Mouse (Mus musculus) CD4-positive, CD25-positive, alpha-beta regulatory T cell, adult 4 months (primary cell): ENCODE data around the gene Fhit. TPM values are rescaled to one million over a fixed set of nuclear protein-coding genes. Genes with fewer than 3 reads are reported as not detected.

Source experiments
- ATAC-seq: one replicate; pipeline ENCODE4 v1.8.0; 2017
- polyA plus RNA-seq, 2 experiments: library from polyadenylated mRNA; unstranded; fragments of 100-300 nt; shearing (Covaris generic); gene quantifications; one replicate each; pipeline ENCODE4 v1.2.1; 2017

Gene Fhit
- polyA plus RNA-seq, 2 experiments from 2014 or later, result 5.6 to 8.4 TPM

DNA sequence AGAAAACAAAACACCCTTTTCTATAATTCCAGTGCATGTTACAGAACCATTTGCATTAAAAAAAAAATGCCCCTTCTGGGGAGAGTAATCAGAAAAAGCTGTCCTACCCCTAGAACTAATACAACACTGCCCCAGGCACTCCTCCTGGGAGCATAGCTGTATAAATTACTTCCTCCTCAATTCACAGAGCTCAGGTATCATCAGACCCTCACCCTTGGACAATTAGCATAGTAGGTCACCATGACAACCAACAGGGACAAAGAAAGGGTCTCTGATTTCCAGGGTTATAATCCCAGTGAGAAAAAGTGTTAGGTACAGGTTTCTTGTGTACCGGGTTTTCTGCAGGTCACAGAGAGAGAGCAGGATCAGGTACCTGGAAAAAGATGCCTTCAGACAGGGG lies 654.3 kb downstream of the Fhit start:
- ATAC-seq, result no peak

DNA sequence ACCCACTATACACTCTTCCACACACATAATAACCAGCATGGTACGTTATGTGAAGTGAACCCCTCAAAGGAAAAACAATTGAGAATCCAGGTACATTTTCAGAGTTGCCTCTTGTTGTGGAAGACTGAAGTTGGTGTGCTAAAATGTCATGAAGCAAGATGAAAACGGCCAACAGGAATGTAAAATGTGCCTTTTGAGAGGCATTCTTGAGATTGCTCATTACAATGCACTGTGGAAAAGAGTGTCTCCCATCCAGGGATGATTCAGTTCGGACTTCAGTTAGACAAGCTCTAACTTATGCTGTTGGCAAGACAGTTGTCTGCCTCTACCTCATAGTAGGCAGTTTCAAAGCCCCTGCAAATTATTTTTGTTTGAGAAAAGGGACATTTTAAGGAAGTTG lies 676.0 kb downstream of the Fhit start:
- no peak for ATAC-seq

GRCm38 (mm10) chr14:10482851-10483613 lies 678.8 kb downstream of the Fhit start:
- ATAC-seq, result no peak

- no peak for ATAC-seq
Measured at GRCm38 (mm10) chr14:10481370-10481769, 680.5 kb downstream of the Fhit start.

GRCm38 (mm10) chr14:10480681-10481080 lies 681.2 kb downstream of the Fhit start:
- no peak for ATAC-seq

GRCm38 (mm10) chr14:10453001-10453861 lies 708.6 kb downstream of the Fhit start:
- ATAC-seq, result peak; percentile 90

GRCm38 (mm10) chr14:10452234-10452633 lies 709.6 kb downstream of the Fhit start:
- ATAC-seq, result no peak

DNA sequence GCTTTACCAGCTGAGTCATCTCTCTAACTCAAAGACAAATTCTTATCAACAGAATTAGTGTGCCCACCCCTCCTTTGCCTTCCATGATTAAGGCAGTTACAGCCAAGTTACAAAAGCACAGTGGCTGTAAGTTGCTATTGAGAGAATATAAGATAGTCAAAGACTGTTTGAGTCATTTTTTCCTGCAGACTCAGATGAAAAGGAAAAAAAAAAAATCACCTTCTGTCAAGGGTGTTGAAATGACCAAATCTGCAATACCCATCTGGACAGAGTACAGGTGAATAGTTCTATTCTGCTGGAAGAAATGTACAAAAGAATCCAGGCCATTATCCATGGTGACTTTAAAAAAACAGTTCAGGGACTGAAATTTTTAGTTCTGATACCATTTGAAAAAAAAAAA lies 716.5 kb downstream of the Fhit start:
- no peak for ATAC-seq

DNA sequence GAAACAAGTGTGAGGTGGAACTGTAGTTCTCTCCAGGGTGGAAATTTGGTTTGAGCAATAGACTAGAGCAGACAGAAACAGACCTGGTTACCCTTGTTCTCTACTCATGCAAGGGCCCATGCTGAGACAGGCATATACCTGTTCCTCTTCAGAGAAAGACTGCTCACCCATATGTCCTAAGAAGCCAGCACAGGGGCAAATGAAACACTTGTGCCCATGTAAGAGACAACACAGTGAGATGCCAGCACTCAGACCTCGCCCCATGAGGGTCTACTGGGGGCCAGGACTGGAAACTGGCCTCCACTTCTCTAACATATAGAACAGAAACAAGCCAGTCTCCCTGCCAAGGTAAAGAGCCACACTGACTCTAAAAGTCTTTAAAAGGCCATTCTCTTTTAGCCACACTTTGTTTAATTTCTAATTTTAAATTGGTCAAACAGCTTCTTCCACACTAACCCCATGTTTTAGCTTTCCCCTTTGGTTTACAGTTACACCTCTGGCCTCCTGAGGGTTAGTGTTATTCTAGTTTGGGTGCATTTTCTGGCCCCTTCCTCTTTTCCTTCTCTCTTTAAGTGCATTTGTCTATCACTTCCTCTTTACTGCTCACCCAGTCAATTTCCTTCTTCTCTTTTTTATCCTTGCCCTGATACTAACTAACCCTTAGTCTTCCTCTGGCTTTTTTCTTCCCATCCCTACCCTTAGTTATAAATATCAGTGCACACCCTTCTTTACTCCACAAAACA lies 722.7 kb downstream of the Fhit start:
- peak; percentile 17 for ATAC-seq

DNA sequence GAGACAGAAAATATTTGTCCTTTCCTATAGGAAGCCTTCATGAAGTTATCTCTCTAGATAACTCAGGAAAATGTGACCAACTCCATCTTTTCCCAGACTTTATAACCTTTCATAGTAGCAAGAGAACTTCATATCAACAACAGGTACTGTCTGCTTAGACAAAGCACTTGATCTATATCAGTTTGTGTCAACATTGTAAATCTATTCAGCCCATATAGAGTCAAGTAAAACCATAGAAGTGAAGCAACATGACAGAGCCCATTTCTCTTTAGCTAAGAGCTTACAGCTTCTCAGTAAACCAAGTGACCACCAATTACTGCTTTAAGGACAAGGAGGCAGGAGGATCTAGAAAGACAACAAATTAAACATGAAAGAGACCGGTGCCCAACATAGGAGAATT lies 725.6 kb downstream of the Fhit start:
- ATAC-seq, result no peak

GRCm38 (mm10) chr14:10432502-10432901 lies 729.3 kb downstream of the Fhit start:
- ATAC-seq, result no peak

GRCm38 (mm10) chr14:10430396-10431000 lies 731.3 kb downstream of the Fhit start:
- ATAC-seq, result peak; percentile 13

- ATAC-seq, result no peak
Measured at GRCm38 (mm10) chr14:10423499-10423898, 738.3 kb downstream of the Fhit start.

DNA sequence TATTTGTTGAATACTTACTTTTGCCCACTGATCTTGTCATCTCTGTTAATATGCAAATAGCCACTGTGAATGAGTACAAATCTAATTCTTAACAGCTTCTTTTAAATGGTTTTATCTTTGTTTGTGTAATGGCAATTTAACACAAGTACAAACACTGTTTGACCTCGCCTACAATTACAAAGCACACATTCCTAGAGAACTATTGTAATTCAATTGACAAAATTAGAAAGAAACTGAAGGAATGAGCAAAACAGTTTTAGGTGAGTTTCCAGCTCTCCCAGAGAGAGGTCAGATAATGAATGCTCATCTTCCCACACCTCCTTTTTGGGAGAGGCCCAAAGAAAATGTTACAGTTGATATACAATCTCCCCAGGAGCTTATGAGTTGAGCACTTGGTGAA lies 739.6 kb downstream of the Fhit start:
- no peak for ATAC-seq

DNA sequence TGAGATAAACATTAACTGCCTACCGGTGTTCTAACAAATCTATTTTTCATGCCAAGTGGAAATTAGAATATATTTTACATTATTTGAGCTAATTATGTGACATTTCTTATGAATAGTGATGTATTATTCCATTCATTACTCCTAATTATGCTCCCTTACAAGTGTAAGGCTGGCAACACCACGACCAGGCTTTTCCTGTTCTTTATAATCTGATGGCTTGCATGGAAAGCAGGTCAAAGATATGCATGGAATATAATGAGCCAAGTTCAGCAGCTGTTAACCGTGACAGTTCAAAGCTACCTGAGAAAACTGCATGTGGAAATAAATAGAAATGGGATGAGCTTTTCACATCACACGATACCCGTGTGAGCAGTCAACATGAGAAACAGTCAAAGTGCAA lies 746.8 kb downstream of the Fhit start:
- ATAC-seq, result no peak

DNA sequence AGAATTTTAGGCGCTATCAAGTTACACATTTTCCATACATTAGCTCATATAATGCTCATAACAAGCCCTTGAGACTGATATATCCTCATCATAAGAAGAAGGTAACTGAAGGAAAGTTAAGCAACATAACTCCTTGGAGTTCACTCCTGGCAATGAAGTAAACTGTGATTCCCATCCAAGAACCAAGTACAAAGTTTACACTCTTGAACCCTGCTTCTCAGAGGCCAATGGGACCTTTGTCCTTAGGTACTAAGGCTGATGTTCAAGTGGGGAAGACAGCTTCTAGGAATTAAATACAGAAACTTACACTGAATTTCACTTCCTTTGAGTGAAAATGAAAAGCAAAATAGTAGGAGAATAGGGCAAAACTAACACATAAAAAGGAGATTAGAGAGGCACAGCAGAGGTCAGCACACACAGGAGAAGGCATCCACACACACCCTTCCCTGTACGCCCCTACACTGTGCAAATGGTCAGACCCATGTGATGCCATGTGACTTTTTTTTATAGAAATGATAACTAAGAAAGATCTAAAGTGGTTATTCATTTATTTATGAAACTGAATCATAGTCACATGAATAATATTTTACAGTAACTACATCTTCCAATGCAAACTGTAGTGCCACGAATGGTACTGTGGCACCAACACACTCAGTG lies 752.4 kb downstream of the Fhit start:
- ATAC-seq, result no peak

DNA sequence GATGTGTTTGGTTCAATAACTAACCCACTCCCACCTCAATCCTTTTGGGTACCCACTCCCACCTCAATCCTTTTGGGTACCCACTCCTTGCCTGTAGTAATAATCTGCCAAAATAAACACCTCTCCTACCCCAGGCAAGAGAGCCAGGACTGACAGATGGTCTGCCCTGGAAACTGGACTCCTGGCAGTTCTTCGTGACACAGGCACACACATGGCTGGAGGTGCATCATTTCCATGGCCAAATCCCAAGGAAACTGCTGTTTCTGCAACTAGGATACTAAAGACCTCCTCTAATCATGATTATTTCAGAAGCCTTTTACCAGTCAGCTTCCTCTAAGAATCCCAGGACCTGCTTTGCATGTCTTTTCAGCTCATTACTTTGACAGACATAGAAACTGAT lies 756.5 kb downstream of the Fhit start:
- no peak for ATAC-seq

DNA sequence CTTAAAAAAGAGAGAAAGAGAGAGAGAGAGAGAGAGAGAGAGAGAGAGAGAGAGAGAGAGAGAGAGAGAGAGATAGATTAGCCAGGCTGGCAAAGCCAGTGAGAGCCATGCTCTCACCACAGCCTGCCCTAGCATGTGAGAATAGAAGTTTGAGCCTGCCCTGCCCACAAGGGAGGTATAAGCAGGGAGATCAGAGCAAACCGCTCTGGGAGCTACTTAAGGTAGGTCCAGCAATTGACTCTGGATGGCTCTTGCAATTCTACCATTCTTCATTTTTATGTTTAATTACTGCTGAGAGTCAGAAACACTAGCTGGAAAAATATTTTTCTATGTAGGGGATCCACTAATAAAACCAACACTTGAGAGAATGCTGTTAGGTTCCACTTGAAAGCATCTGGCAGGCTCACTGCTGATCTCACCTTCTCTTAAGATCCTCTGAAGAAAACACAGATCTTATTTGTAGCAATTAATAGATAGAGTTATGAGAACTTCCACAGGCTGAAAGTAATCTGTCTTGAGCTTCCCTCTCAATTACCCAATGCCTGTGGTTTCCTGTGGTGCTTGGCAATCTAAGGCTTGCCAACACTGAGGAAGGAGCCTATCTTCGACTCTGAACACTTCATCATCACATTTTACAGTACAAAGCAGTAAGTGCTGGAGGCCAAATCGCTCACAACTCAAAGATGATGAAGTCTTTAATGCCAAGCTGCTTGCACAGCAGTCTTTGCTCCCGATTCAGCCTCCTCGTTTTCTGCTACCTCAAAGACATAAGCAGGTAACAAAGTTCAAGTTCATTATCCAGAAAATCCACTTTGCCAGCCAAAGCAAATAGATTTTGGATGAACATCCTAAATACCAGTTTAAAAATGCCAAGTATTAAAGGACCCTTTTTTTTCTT lies 793.8 kb downstream of the Fhit start:
- peak; percentile 31 for ATAC-seq

DNA sequence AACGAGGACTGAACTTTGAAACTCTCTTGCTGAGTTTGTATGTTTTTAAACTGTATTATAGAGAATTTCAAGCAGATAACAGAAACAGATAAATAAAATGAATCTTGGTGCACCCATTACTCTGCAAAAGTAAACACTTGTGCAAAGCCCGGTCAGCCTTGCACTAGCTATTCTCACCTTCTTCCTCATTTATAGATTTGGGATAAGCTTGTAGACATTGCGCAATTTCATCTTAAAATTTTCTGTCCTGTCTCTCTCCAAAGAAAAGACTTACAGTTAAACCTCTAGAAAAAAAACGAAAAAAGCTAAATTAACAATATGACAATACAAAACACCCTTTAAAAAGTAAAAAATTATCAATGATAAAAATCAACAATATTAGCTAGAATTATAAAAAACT lies 795.0 kb downstream of the Fhit start:
- ATAC-seq, result no peak

DNA sequence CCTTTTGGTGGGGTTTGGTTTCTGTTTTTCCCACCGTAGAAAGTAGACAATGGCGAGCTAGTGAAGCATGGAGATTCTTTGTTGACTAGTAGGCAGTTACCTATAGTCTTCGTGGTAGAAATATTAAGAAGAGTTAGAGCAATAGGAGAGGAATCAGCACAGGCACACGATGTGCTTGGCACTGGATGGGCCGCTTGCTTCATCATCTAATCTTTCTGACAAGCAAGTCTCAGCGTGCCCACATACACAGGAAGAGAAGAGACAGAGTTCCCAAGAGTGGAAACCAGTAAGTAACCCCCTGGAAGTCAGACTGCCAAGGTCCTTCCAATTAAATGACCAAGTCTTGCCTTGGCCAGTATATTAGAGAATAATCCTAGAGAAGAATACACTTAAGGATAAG lies 797.6 kb downstream of the Fhit start:
- no peak for ATAC-seq

DNA sequence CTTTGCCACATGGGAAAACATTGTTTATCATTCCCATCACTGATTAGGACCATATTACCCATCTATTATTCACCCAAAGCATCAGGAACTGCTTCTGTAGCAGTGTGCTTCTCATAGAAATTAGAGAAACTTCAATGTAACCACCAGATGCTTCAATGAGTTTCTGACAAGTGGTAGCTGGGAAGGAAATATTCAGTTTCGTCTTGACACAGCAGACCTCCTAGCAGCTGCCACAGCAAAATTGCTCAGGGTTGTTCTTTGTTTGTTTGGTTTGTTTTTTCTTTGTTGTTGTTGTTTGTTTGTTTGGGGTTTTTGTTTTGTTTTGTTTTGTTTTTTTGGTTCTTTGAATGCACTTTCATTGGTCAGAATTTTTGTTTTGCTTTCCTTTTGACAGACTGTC lies 798.5 kb downstream of the Fhit start:
- ATAC-seq, result no peak
